Mouse (Mus musculus) cerebellum, postnatal 10 days (tissue): ENCODE results near the gene Nod2.
"Not testable (repeated sequence)": the region's sequence is repeated elsewhere in the genome, so short reads cannot be mapped to it uniquely, and the experiment has no call there.

ENCODE experiments used
- DNase-seq, 2 experiments: peaks; one replicate each; pipeline ENCODE4 v3.0.0; 2021; ENCODE audit warnings: mixed read lengths in 2 of 2

Nod2 gene

DNA sequence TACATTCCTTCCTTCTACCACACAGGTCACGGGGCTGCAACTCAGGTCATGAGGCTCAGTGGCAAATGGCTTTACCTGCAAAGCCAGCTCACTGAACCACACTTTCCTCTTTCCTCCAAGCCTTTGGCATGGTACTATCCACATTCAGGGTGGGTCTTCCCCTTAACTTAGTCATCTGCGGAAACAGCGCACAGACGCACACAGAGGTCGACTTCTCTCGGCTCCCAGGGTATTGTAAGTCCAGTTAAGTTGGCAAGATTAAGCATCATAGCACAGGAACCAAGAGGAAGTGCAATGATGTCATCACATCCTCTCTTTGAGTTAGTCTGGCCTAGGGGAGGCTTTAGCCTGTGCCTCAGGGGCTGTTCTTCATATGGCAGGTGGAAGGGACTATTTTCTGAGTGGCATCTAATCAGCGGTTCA, 13.8 kb upstream of the Nod2 start:
- DNase-seq: no peak

- DNase-seq: no peak
These were observed 11.4 kb upstream of the Nod2 start, which contains the start of gene Snx20 for GRCm38 (mm10) chr8:88635474-88636397. TSS of gene Snx20 (minus strand) at chr8:88636128.

GRCm38 (mm10) chr8:88637092-88638000, 9.8 kb upstream of the Nod2 start:
- DNase-seq: no peak

GRCm38 (mm10) chr8:88638908-88639307, 8.2 kb upstream of the Nod2 start:
- no peak for DNase-seq

GRCm38 (mm10) chr8:88642734-88643564, 4.2 kb upstream of the Nod2 start:
- no peak for DNase-seq

DNA sequence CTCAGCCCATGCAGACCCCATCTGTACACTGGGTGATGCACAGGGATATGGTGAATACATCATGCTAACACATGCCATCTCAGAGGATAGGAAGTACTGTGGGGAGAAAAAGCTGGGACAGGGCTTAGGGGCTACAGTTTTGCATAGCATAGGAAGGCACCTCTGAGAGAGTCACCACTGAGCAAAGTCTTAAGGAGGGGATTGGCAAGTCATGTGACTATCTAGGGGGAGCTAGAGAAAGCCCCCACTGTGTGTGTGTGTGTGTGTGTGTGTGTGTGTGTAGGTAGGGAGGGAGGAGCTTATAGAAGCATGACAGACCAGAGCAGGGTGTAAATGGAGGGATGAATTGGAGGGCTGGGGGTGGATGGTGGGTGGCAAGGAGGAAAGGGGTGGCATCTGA, 1.2 kb downstream of the Nod2 start:
- DNase-seq: no peak

DNA sequence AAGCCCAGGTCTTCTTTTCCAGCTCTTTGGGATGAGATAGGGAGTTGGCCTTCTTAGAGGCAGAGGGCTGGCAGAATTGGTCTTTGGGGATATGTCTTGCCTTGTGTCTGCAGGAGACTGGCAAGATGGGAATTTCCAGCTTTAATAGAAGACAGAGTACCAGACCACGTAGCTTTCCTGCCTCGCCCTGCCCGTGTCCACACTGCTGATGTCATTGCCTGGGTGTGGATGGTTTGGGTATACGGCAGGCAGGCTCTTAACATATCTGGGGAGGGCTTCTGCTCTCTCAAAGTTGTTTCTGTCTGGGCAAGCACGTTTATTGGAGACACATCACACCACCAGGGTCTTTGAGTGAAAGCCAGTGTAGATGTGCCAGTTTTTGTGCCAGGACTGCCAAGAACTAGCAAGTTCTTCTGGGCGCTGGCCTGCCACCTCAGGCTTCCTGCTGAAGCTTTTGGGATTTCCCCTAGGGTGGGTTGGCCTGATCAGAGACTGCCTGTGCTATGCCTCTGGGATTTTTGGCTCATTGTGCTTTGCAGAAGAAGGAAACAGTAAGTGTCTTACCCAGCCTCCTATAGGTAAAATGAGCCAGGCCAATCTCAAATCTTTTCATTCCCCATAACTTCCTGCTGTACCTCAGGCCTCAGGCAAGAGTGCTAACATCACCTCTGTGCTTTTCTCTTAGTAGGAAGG, 3.0 kb downstream of the Nod2 start:
- DNase-seq: no peak

DNA sequence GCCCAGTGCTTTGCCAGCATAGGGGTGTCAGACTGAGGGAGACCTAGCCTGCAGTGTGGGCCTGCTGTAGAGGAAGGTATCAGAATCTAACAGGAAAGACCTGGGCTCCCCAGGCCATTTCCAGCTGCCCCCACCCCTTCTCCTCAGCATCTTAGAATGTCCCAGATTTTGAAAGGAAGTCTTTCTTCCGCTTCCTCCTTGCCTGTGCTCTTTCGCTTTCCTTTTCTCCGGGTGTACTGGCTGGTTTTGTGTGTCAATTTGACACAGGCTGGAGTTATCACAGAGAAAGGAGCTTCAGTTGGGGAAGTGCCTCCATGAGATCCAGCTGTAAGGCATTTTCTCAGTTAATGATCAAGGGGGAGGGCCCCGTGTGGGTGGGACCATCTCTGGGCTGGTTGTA, 4.0 kb downstream of the Nod2 start:
- DNase-seq: not testable (repeated sequence)

DNA sequence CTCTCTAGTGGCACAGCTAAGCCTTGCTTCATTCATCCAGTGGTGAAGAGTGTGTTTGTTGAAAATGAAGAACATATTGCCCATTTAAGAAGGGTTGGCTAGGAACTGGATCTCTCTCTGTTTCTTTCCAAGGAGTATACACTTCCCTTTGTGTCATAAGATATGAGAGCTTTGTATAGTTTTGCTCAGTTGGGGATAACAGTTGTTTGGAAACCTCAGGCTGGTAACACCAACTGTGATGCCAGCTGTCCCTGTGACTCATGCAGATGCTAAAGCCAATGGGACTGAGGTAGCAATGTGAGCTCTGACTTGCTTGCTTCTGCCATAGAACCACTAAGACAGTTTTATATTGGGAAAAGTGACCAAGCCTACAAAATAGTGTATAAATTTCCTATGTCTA, 8.2 kb downstream of the Nod2 start:
- DNase-seq: peak in 1 of 2 experiments; percentile 36

DNA sequence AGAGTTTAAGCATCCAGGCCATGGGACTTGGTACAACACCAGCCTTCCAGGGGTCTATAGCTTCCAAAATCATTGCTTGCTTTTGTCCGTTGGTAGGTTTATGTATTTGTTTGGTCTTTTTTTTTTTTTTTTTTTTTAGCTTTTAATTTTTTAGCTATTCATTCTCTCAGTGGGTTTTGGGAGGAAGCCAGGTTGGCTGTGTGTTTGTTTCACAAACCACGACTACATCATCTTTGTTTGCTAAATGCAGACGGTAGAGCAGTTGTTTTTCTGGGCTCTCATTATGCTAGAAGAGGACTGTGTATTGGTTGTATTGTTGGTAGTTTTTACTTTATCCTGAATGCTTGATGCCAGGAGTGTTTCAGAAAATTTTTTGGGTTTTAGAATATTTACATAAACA, 12.8 kb downstream of the Nod2 start:
- DNase-seq: no peak

DNA sequence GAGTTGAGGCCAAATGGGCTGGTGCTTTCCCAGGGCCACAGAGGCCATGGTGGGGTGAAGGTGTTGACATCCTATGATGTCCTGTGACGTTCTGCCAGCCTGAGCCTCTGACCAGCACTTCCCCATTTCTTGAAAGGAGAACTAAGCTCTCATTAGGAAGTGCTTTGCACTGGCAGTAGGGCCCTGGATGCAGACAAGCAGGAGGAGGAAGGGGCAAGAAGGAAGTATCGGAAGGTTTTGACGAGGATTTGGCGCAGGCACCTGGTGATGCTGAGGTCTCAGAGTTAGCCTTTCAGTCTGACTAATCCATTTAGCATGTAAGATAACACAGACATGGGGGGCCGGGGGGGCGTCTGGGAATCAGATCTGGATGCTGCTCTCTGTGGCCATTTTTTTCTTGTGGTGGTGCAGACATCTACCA, 15.3 kb downstream of the Nod2 start:
- no peak for DNase-seq

GRCm38 (mm10) chr8:88664121-88664520, 17.0 kb downstream of the Nod2 start:
- DNase-seq: no peak

DNA sequence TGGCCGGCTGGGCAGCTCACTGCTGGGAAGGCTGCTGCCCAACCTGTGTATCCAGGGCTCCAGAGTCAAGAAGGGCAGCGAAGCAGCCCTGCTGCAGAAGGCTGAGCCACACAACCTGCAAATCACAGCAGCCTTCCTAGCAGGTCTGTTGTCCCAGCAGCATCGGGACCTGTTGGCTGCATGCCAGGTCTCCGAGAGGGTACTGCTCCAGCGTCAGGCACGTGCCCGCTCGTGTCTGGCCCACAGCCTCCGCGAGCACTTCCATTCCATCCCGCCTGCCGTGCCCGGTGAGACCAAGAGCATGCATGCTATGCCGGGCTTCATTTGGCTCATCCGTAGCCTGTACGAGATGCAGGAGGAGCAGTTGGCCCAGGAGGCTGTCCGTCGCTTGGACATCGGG, 17.8 kb downstream of the Nod2 start:
- DNase-seq: peak; percentile 82 to 85

DNA sequence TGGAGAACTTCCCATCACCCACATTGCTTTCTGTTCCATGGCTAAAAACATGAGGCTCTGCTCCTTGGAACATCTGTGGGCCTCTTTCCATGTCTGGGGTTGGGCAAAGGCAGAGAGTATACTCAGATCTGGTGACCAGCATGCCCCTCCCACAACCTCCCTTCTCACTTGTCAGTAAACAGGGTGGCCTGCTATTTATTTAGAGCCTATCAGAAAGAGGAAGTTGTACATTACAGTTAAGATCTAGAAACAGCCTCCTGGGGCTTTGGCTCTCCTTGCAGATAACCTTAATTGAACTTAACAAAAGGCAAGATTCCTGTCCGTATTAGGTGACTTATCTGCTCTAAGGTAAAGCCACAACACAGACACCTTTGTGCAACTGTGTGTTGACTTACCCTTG, 19.3 kb downstream of the Nod2 start:
- DNase-seq: no peak

GRCm38 (mm10) chr8:88668400-88669086, 21.4 kb downstream of the Nod2 start:
- no peak for DNase-seq

DNA sequence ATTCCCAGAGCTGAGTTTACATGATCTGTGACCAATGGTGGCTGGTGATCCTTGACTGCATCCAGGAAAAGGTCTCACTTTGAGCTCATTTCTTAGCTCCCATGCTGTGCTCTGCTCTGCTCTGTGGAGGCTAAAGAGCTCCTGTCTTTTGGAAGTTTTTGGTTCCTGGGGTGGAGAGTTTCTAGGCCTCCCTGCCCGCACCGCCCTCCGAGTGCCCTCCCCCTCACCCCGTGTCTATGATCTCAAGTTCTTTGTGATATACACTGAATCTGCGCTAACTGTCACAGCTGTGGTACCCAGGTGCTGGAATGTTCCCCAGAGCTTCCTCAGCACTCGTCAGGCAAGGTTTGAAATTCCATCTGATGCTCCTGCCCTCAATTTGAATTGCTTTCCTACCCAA, 23.7 kb downstream of the Nod2 start:
- DNase-seq: no peak

DNA sequence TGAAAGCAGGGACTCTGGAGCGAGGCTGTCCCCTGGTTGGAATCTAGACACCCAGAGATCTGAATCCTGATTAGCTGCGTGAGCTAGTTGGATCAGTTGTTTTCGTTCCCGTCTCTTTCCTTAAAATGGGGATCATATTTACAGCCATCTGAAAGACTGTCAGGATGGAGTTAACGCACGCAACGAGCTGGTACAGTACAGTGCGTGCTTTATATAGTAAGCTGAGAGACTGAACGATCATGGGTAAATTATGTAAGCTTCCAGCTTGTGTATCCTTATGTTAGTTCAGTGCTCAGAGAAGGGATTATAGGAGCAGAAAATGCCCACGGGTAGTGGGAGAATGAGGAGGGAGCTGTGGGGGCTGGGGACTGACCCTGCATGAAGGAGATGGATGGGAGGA, 24.5 kb downstream of the Nod2 start:
- no peak for DNase-seq

DNA sequence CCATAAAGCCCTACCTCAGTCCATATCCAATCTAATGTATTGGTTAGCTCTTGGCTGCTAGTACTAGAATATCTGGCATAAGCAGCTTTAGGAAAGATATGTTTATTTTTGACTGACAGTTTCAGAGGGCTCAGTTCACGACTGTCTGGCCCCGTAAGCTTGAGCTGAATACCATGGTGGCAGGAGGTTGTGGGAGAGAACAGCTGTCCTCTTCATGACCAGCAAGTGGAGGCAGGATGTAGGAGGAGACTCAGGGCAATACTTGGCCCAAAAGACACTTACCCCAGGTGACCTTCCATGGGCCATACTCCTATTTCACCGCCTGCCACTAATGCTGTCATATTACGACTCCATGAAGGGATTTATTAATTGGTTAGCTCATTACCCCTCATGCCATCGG, 26.7 kb downstream of the Nod2 start:
- no peak for DNase-seq

DNA sequence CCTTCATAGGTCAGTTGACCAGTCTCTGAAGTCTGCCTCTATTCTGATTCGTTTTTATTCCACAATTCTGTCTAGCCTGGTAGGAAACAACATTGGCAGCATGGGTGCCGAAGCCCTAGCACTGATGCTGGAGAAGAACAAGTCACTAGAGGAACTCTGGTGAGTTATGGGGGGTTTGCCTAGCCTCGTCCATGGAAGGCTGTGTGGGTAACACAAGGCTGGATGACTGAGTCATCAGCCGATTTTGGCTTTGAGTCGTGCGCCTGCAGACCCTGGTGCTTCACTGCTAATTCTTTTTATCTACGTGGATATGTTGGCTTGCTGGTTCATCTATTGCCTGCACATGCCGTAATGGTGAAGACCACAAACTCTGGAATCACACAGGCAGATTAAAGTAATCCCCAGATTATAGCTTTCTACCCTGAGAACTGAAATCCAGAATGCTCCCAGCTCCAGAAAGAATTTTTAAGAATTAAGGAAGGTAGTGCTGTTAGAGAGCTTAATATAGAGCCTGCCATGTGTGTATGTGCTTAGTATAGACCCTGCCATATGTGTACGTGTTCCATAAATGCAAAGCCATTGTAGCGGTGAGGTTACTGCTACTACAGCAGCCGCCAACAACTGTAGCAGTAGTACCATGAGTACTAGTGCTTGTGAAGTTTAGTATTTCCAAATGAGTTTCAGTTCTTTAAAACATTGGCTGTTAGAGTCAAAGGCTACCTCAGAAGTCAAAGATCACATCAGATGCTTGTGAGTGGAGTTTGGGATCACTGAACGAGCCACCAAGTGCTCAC, 28.5 kb downstream of the Nod2 start:
- no peak for DNase-seq

GRCm38 (mm10) chr8:88677071-88677470, 30.0 kb downstream of the Nod2 start:
- DNase-seq: peak; percentile 77 to 82

DNA sequence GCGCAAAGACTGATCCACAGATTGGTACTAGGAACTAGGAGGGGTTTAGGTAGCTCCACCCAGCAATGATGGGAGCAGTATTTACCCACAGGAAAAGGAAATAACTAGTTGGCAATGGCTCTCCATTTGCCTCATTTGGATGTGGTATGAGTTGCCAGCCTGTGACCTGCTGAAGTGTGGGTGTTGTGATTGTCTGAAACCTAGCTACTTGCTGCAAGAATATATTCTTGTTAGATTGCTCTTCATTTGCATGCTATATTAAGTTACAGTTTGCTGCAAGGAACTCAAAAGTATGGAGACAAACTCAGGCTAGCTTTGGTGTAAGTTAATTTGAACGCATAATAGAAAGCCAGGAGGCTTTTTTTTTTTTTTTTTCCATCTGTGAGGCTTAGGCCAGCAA, 33.5 kb downstream of the Nod2 start:
- no peak for DNase-seq
